Mouse (Mus musculus) CH12.LX (cell line): ENCODE data around the gene Dppa4. TPM values are rescaled to one million over a fixed set of nuclear protein-coding genes. Genes with fewer than 3 reads are reported as not detected.

Experiments
- DNase-seq: peaks from one replicate; pipeline ENCODE4 v3.0.0-alpha.2; 2013; ENCODE audit errors: extremely low read depth
- H3K27ac ChIP-seq: 2 replicates; pipeline ENCODE4 v1.5.1; 2012; ENCODE audit warnings: low read depth, mild to moderate bottlenecking, control low read depth, moderate library complexity; ENCODE audit not compliant: insufficient read depth
- H3K27me3 ChIP-seq: replicated peaks from 2 replicates; pipeline ENCODE3; 2012; ENCODE audit warnings: inconsistent platforms
- H3K36me3 ChIP-seq, 2 experiments: replicated peaks in 1 of 2; 2 replicates each; pipeline versions ENCODE3 to v1.6.1; 2012; ENCODE audit warnings: inconsistent platforms in 1 of 2, low read length in 1 of 2, mild to moderate bottlenecking in 1 of 2, mixed read lengths in 1 of 2, moderate library complexity in 1 of 2; ENCODE audit not compliant: control insufficient read depth in 1 of 2, insufficient read depth in 1 of 2
- H3K4me1 ChIP-seq, 2 experiments: 2 replicates each; pipeline ENCODE4 v1.6.1; 2012; ENCODE audit warnings: inconsistent platforms in 1 of 2, moderate library complexity in 1 of 2; ENCODE audit not compliant: insufficient read depth in 2 of 2, control insufficient read depth in 1 of 2
- H3K4me2 ChIP-seq: 2 replicates; pipeline ENCODE4 v1.6.1; 2012; ENCODE audit warnings: low read depth, mild to moderate bottlenecking, control low read depth; ENCODE audit not compliant: poor library complexity, insufficient read depth, severe bottlenecking
- H3K4me3 ChIP-seq, 3 experiments: fragments of 150-350 bp in 1 of 3; sonication (generic) in 1 of 3; replicated peaks in 1 of 3; 2 replicates each; pipeline versions ENCODE3 to v1.5.1; 2011 to 2012; ENCODE audit warnings: low read depth in 2 of 3, low read length in 2 of 3, mild to moderate bottlenecking in 2 of 3, moderate library complexity in 2 of 3, control low read depth in 1 of 3, improper control_type of control experiment in 1 of 3, inconsistent platforms in 1 of 3, mixed read lengths in 1 of 3; ENCODE audit not compliant: poor library complexity in 1 of 3
- H3K79me2 ChIP-seq: replicated peaks from 2 replicates; pipeline ENCODE4 v1.6.1; 2012; ENCODE audit warnings: mild to moderate bottlenecking, moderate library complexity; ENCODE audit not compliant: control insufficient read depth, poor library complexity, insufficient read depth, severe bottlenecking; ENCODE audit errors: extremely low read depth
- H3K9ac ChIP-seq: 2 replicates; pipeline ENCODE4 v1.6.1; 2012; ENCODE audit warnings: low read depth, mild to moderate bottlenecking, control low read depth, moderate library complexity; ENCODE audit not compliant: insufficient read depth
- H3K9me3 ChIP-seq: replicated peaks from 2 replicates; pipeline ENCODE3; 2012; ENCODE audit warnings: low read length, inconsistent platforms, mixed read lengths
- CHD1 ChIP-seq: IDR thresholded peaks from 2 replicates; pipeline ENCODE4 v1.6.1; 2012; ENCODE audit warnings: low read depth, low read length, improper control_type of control experiment, inconsistent platforms
- CHD2 ChIP-seq: IDR thresholded peaks from 2 replicates; pipeline ENCODE4 v1.6.1; 2011; ENCODE audit warnings: low read length, improper control_type of control experiment
- CTCF ChIP-seq, 2 experiments: IDR thresholded peaks in 1 of 2; conservative IDR thresholded peaks in 1 of 2; 2 replicates each; pipeline ENCODE4 v1.5.1; 2011 to 2012; ENCODE audit warnings: low read depth in 2 of 2, low read length in 2 of 2, improper control_type of control experiment in 1 of 2, inconsistent platforms in 1 of 2, mild to moderate bottlenecking in 1 of 2, moderate library complexity in 1 of 2
- EP300 ChIP-seq: IDR thresholded peaks from 2 replicates; pipeline ENCODE4 v1.6.1; 2011; ENCODE audit warnings: low read length, improper control_type of control experiment
- GABPA ChIP-seq: IDR thresholded peaks from 2 replicates; pipeline ENCODE4 v1.6.1; 2012; ENCODE audit warnings: low read depth, low read length, improper control_type of control experiment, inconsistent platforms; ENCODE audit not compliant: insufficient replicate concordance
- IRF4 ChIP-seq: IDR thresholded peaks from 2 replicates; pipeline ENCODE4 v1.6.1; 2014; ENCODE audit warnings: low read depth, mild to moderate bottlenecking, inconsistent platforms, low read length, improper control_type of control experiment
- JUN ChIP-seq: IDR thresholded peaks from 2 replicates; pipeline ENCODE4 v1.6.1; 2011; ENCODE audit warnings: low read depth, mild to moderate bottlenecking, low read length, improper control_type of control experiment, moderate library complexity; ENCODE audit not compliant: insufficient read depth
- KAT2A ChIP-seq: IDR thresholded peaks from 2 replicates; pipeline ENCODE4 v1.6.1; 2012; ENCODE audit warnings: low read length, improper control_type of control experiment, inconsistent platforms; ENCODE audit not compliant: insufficient replicate concordance
- MAFK ChIP-seq: IDR thresholded peaks from 2 replicates; pipeline ENCODE4 v1.6.1; 2011; ENCODE audit warnings: low read length, improper control_type of control experiment; ENCODE audit not compliant: insufficient replicate concordance
- MAX ChIP-seq: IDR thresholded peaks from 2 replicates; pipeline ENCODE4 v1.6.1; 2011; ENCODE audit warnings: low read length, improper control_type of control experiment
- MAZ ChIP-seq: IDR thresholded peaks from 2 replicates; pipeline ENCODE4 v1.6.1; 2012; ENCODE audit warnings: low read depth, mild to moderate bottlenecking, inconsistent platforms, low read length, improper control_type of control experiment, moderate library complexity
- MEF2A ChIP-seq: IDR thresholded peaks from 2 replicates; pipeline ENCODE4 v1.6.1; 2014; ENCODE audit warnings: low read depth, mild to moderate bottlenecking, inconsistent platforms, low read length, improper control_type of control experiment, borderline replicate concordance
- MXI1 ChIP-seq: IDR thresholded peaks from 2 replicates; pipeline ENCODE4 v1.6.1; 2011; ENCODE audit warnings: mild to moderate bottlenecking, low read depth, low read length, improper control_type of control experiment
- NELFE ChIP-seq: IDR thresholded peaks from 2 replicates; pipeline ENCODE4 v1.6.1; 2011; ENCODE audit warnings: low read depth, low read length, improper control_type of control experiment
- NRF1 ChIP-seq: IDR thresholded peaks from 2 replicates; pipeline ENCODE4 v1.6.1; 2014; ENCODE audit warnings: low read depth, mild to moderate bottlenecking, inconsistent platforms, low read length, improper control_type of control experiment, moderate library complexity
- PAX5 ChIP-seq: IDR thresholded peaks from 2 replicates; pipeline ENCODE4 v1.6.1; 2012; ENCODE audit warnings: low read length, inconsistent platforms, mixed read lengths
- POLR2A ChIP-seq: IDR thresholded peaks from 2 replicates; pipeline ENCODE4 v1.6.1; 2011; ENCODE audit warnings: low read depth, mild to moderate bottlenecking, improper control_type of control experiment, low read length
- RCOR1 ChIP-seq: conservative IDR thresholded peaks from 2 replicates; pipeline ENCODE4 v1.6.1; 2012; ENCODE audit warnings: low read depth, mild to moderate bottlenecking, inconsistent platforms, low read length, improper control_type of control experiment
- SIN3A ChIP-seq: IDR thresholded peaks from 2 replicates; pipeline ENCODE4 v1.6.1; 2012; ENCODE audit warnings: low read length, improper control_type of control experiment, inconsistent platforms
- SMC3 ChIP-seq: IDR thresholded peaks from 2 replicates; pipeline ENCODE4 v1.6.1; 2011; ENCODE audit warnings: low read depth, low read length, improper control_type of control experiment
- TBP ChIP-seq: conservative IDR thresholded peaks from 2 replicates; pipeline ENCODE4 v1.6.1; 2011; ENCODE audit warnings: low read depth, low read length, improper control_type of control experiment
- TCF12 ChIP-seq: IDR thresholded peaks from 2 replicates; pipeline ENCODE4 v1.6.1; 2014; ENCODE audit warnings: low read depth, mild to moderate bottlenecking, inconsistent platforms, low read length, improper control_type of control experiment
- UBTF ChIP-seq: IDR thresholded peaks from 2 replicates; pipeline ENCODE4 v1.6.1; 2012; ENCODE audit warnings: low read depth, mild to moderate bottlenecking, inconsistent platforms, low read length, improper control_type of control experiment, moderate library complexity
- USF1 ChIP-seq: IDR thresholded peaks from 2 replicates; pipeline ENCODE4 v1.6.1; 2014; ENCODE audit warnings: low read depth, mild to moderate bottlenecking, inconsistent platforms, low read length, improper control_type of control experiment
- USF2 ChIP-seq: conservative IDR thresholded peaks from 2 replicates; pipeline ENCODE4 v1.6.1; 2011; ENCODE audit warnings: low read depth, low read length, improper control_type of control experiment
- ZC3H11A ChIP-seq: IDR thresholded peaks from 2 replicates; pipeline ENCODE4 v1.6.1; 2012; ENCODE audit warnings: low read depth, mild to moderate bottlenecking, inconsistent platforms, low read length, improper control_type of control experiment
- ZKSCAN1 ChIP-seq: IDR thresholded peaks from 2 replicates; pipeline ENCODE4 v1.6.1; 2012; ENCODE audit warnings: low read depth, inconsistent platforms, low read length, improper control_type of control experiment, borderline replicate concordance
- ZMIZ1 ChIP-seq: IDR thresholded peaks from 2 replicates; pipeline ENCODE4 v1.6.1; 2012; ENCODE audit warnings: low read depth, mild to moderate bottlenecking, inconsistent platforms, low read length, improper control_type of control experiment
- dilution Hi-C: fragments of 300-500 bp; cut with MboI; formaldehyde crosslinking; loops from 2 replicates; pipeline ENCODE4 v1.14.3; 2020; ENCODE audit warnings: low sequenced_read_pairs; ENCODE audit not compliant: extremely low pct_unique_long_range_greater_than_20kb, extremely low pct_ligation_motif_present
- in situ Hi-C: fragments of 300-500 bp; cut with MboI; formaldehyde crosslinking; loops from 3 replicates; pipeline ENCODE4 v1.14.3; 2019; ENCODE audit warnings: low sequenced_read_pairs, low pct_ligation_motif_present, low pct_unique_long_range_greater_than_20kb, mixed read lengths
- polyA plus RNA-seq: library from polyadenylated mRNA; unstranded; fragments of >175 nt; gene quantifications from 2 replicates; pipeline ENCODE4 v1.2.1, GENCODE M21; 2012; ENCODE audit warnings: low read depth; ENCODE audit not compliant: insufficient read length
- total RNA-seq, 2 experiments: library from RNA; depleted of rRNA; stranded (reverse); fragments of 300-350 nt in 1 of 2; fragments of >200 nt in 1 of 2; gene quantifications; 2 replicates each; pipeline ENCODE4 v1.2.3; 2012 to 2014

Dppa4 gene
- total and polyA plus RNA-seq, 3 experiments: not detected

GRCm38 (mm10) chr16:48262901-48263300, 20.6 kb upstream of the Dppa4 start:
- no peaks in the 10 kb centered on the region for H3K27me3 ChIP-seq
- in situ Hi-C loops (no loop called here), dilution Hi-C loops (no loop called here)

DNA sequence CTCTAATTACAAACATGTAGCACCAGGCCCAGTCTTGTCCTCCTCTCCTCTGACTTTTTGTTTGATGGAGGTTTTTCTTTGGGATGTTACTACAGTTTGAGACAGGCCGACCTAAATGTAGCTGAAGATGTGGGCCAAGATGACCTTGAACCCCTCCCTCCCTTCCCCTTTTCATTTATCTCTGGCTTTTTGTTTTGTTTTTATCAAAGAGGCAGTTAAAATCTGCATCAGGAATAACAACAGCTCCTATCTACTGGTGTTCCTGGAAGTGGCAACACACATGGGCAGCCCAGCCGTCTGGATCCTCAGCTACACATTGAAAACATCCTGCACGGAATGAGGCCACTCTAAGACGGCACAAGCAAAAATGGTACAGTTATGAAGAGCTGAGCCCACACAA, 17.7 kb upstream of the Dppa4 start:
- no peak for DNase-seq
- Histone ChIP-seq H3K79me2 (no peaks in the 10 kb centered on the region), H3K9me3 (peaks cover 65% of the 10 kb centered on the region), H3K36me3 (no peaks in the 10 kb centered on the region), H3K4me3 (no peak overlapping the region), H3K4me2 (no peak overlapping the region), H3K27me3 (no peaks in the 10 kb centered on the region), H3K27ac (no peak overlapping the region), H3K9ac (no peak overlapping the region), H3K4me1 (no peaks in the 10 kb centered on the region)
- TF ChIP-seq TBP (no peak), MAFK (no peak), PAX5 (no peak), CHD1 (no peak), MAX (no peak), NRF1 (no peak), RCOR1 (no peak), POLR2A (no peak), JUN (no peak), EP300 (no peak), USF2 (no peak), GABPA (no peak), USF1 (no peak), NELFE (no peak), ZKSCAN1 (no peak), IRF4 (no peak), MXI1 (no peak), ZMIZ1 (no peak), CTCF (conservative IDR thresholded peaks at IDR 0.05 in 1 of 2, IDR thresholded peaks at IDR 0.05 in 1 of 2; ENCODE audit: low read depth in 2 of 2, low read length in 2 of 2) (no peak), MEF2A (no peak)
- dilution Hi-C loops (no loop called here), in situ Hi-C loops (no loop called here)

More at GRCm38 (mm10) chr16:48262901-48263300, 20.6 kb upstream of the Dppa4 start:
- Histone ChIP-seq H3K9ac (no peak overlapping the region), H3K4me1 (no peaks in the 10 kb centered on the region), H3K36me3 (no peaks in the 10 kb centered on the region)
- DNase-seq: no peak
- TF ChIP-seq KAT2A (no peak), IRF4 (no peak), ZC3H11A (no peak), CHD2 (no peak), USF2 (no peak), NRF1 (no peak), NELFE (no peak), SMC3 (no peak), TCF12 (no peak), UBTF (no peak), MAX (no peak), MAZ (no peak), SIN3A (no peak)
- TF ChIP-seq, all 38 proteins: peak for 0
- Histone ChIP-seq H3K27ac (no peak overlapping the region), H3K9me3 (peaks cover 69% of the 10 kb centered on the region), H3K4me2 (no peak overlapping the region), H3K79me2 (no peaks in the 10 kb centered on the region), H3K4me3 (no peak overlapping the region)
